Mouse (Mus musculus) cerebellum, adult (tissue): Measurements from ENCODE around the gene Tesc.

Experiments used
- ATAC-seq: cut with Nextera tagmentation; 2 replicates; pipeline ENCODE4 v1.9.2; 2017; ENCODE audit warnings: mild to moderate bottlenecking, moderate library complexity, mixed read lengths; ENCODE audit not compliant: insufficient number of reproducible peaks, low FRiP score, low TSS enrichment

Gene Tesc

GRCm38 (mm10) chr5:118067572-118067971 lies 40.0 kb downstream of the Tesc start:
- ATAC-seq: no peak

- ATAC-seq: no peak
Measured at GRCm38 (mm10) chr5:118067984-118068494, 40.5 kb downstream of the Tesc start.

- ATAC-seq: peak; percentile 17
Measured at GRCm38 (mm10) chr5:118069315-118069714, 41.8 kb downstream of the Tesc start.

GRCm38 (mm10) chr5:118071766-118072165 lies 44.2 kb downstream of the Tesc start:
- ATAC-seq: no peak

GRCm38 (mm10) chr5:118073213-118073773 lies 45.8 kb downstream of the Tesc start:
- ATAC-seq: no peak

GRCm38 (mm10) chr5:118076721-118077592 lies 49.4 kb downstream of the Tesc start:
- ATAC-seq: no peak

- ATAC-seq: no peak
Measured at GRCm38 (mm10) chr5:118078550-118078949, 51.0 kb downstream of the Tesc start.

GRCm38 (mm10) chr5:118079354-118079753 lies 51.8 kb downstream of the Tesc start:
- ATAC-seq: no peak

GRCm38 (mm10) chr5:118079839-118080250 lies 52.3 kb downstream of the Tesc start:
- no peak for ATAC-seq

- no peak for ATAC-seq
Measured at GRCm38 (mm10) chr5:118081374-118081949, 53.9 kb downstream of the Tesc start.

GRCm38 (mm10) chr5:118081996-118082395 lies 54.5 kb downstream of the Tesc start:
- no peak for ATAC-seq

GRCm38 (mm10) chr5:118083060-118083638 lies 55.6 kb downstream of the Tesc start:
- ATAC-seq: no peak

- no peak for ATAC-seq
Measured at GRCm38 (mm10) chr5:118084171-118084727, 56.7 kb downstream of the Tesc start.

- ATAC-seq: no peak
Measured at GRCm38 (mm10) chr5:118085313-118085712, 57.8 kb downstream of the Tesc start.

GRCm38 (mm10) chr5:118086956-118087355 lies 59.4 kb downstream of the Tesc start:
- no peak for ATAC-seq

- peak; percentile 87 for ATAC-seq
Measured at GRCm38 (mm10) chr5:118089102-118089501, 61.6 kb downstream of the Tesc start.

GRCm38 (mm10) chr5:118090101-118090500 lies 62.6 kb downstream of the Tesc start:
- ATAC-seq: no peak

GRCm38 (mm10) chr5:118090837-118091236 lies 63.3 kb downstream of the Tesc start:
- no peak for ATAC-seq

GRCm38 (mm10) chr5:118093321-118094035 lies 65.9 kb downstream of the Tesc start:
- ATAC-seq: no peak

GRCm38 (mm10) chr5:118095433-118095832 lies 67.9 kb downstream of the Tesc start:
- no peak for ATAC-seq
